Mouse (Mus musculus) cerebellum, adult 2 months (tissue): ENCODE data around the gene Eps8l2.

ENCODE experiments used
- CTCF ChIP-seq: fragments of 200-500 bp; IDR thresholded peaks from 2 replicates; pipeline ENCODE4 v1.5.1; 2011; ENCODE audit warnings: low read depth, mild to moderate bottlenecking, control low read depth, low read length, moderate library complexity, borderline replicate concordance; ENCODE audit not compliant: insufficient read depth
- POLR2A ChIP-seq: fragments of 200-500 bp; IDR thresholded peaks from 2 replicates; pipeline ENCODE4 v1.6.1; 2011; ENCODE audit warnings: low read length, control low read depth, borderline replicate concordance; ENCODE audit not compliant: insufficient read depth

DNA sequence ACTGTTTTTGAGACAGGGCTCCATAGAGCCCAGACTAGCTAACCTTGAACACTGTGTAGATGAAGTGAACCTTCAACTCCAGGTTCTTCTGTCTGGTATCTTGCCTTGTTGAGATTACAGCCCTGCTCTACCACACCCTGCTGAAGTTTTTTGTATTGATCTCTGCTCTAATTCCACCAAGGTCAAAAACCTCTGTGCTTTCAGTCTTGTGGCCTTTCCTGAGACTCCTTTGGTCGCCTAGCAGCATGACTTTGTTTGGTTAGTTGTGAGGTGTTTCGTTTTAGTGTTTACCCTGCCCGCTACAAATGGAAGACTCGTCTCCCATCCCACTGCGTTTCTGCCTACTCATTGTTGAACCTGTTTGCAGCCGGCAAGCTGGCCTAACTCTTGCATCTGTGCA is 12.4 kb downstream of the Eps8l2 start:
- TF ChIP-seq CTCF = no peak
- TF ChIP-seq POLR2A = no peak
